Mouse (Mus musculus): ENCODE data around the gene Ccdc85b. TPM values are rescaled to one million over a fixed set of nuclear protein-coding genes. Genes with fewer than 3 reads are reported as not detected.
"Not testable (repeated sequence)": the region's sequence is repeated elsewhere in the genome, so short reads cannot be mapped to it uniquely, and the experiment has no call there.

The Ccdc85b gene
- total and polyA plus RNA-seq, 3 experiments, result 3.0 to 13.1 (median 3.3) TPM

- H3K4me1 ChIP-seq (ENCODE audit: insufficient read depth, low read depth, low read length), result peaks cover 52% of the 10 kb centered on the region
- H3K4me3 ChIP-seq (ENCODE audit: low read depth, low read length), result no peak overlapping the region
- TF ChIP-seq CTCF (IDR thresholded peaks at IDR 0.05; ENCODE audit: low read depth, low read length), result no peak
- no peak for TF ChIP-seq POLR2AphosphoS5 (IDR thresholded peaks at IDR 0.05; ENCODE audit: insufficient replicate concordance, low read depth, low read length)
- TF ChIP-seq TAL1 (conservative IDR thresholded peaks at IDR 0.05; ENCODE audit: low read depth, low read length), result no peak
- TF ChIP-seq GATA2 (IDR thresholded peaks at IDR 0.05; ENCODE audit: borderline replicate concordance, low read depth, low read length), result no peak
- no peak for TF ChIP-seq GATA1 (IDR thresholded peaks at IDR 0.05; ENCODE audit: borderline replicate concordance, low read length)
- peaks cover 56% of the 10 kb centered on the region for H3K36me3 ChIP-seq (replicated peaks)
- no peaks in the 10 kb centered on the region for H3K9me3 ChIP-seq (replicated peaks)
- no peaks in the 10 kb centered on the region for H3K27me3 ChIP-seq (ENCODE audit: insufficient read depth, low read length)
- DNase-seq (ENCODE audit: low spot score) (no peak), ATAC-seq (ENCODE audit: extremely low read depth, insufficient number of reproducible peaks, low FRiP score, poor library complexity, severe bottlenecking) (no peak)
These were observed 34.9 kb upstream of the Ccdc85b start for GRCm38 (mm10) chr19:5492641-5493040.

GRCm38 (mm10) chr19:5490898-5491708 is 33.4 kb upstream of the Ccdc85b start:
- H3K36me3 ChIP-seq (replicated peaks), result peaks cover 52% of the 10 kb centered on the region
- peak; percentile 37; the same call in 1 of the 2 replicates for ATAC-seq (ENCODE audit: extremely low read depth, insufficient number of reproducible peaks, low FRiP score, poor library complexity, severe bottlenecking)
- H3K4me3 ChIP-seq (ENCODE audit: low read depth, low read length), result peak overlapping the region; percentile 98
- no peaks in the 10 kb centered on the region for H3K27me3 ChIP-seq (ENCODE audit: insufficient read depth, low read length)
- peak; percentile 75 for DNase-seq (ENCODE audit: low spot score)
- H3K9me3 ChIP-seq (replicated peaks), result no peaks in the 10 kb centered on the region
- TF ChIP-seq TAL1 (conservative IDR thresholded peaks at IDR 0.05; ENCODE audit: low read depth, low read length), result no peak
- TF ChIP-seq CTCF (IDR thresholded peaks at IDR 0.05; ENCODE audit: low read depth, low read length), result no peak
- no peak for TF ChIP-seq GATA2 (IDR thresholded peaks at IDR 0.05; ENCODE audit: borderline replicate concordance, low read depth, low read length)
- peak; percentile 66; the same call in 1 of the 2 replicates for TF ChIP-seq POLR2AphosphoS5 (IDR thresholded peaks at IDR 0.05; ENCODE audit: insufficient replicate concordance, low read depth, low read length)
- TF ChIP-seq GATA1 (IDR thresholded peaks at IDR 0.05; ENCODE audit: borderline replicate concordance, low read length), result no peak
- H3K4me1 ChIP-seq (ENCODE audit: insufficient read depth, low read depth, low read length), result peaks cover 57% of the 10 kb centered on the region

- peak; percentile 41; the same call in 1 of the 2 replicates for ATAC-seq (ENCODE audit: extremely low read depth, insufficient number of reproducible peaks, low FRiP score, poor library complexity, severe bottlenecking)
- peaks cover 52% of the 10 kb centered on the region for H3K36me3 ChIP-seq (replicated peaks)
- peak; percentile 82 for DNase-seq (ENCODE audit: low spot score)
- peak; percentile 28; the same call in 1 of the 2 replicates for TF ChIP-seq POLR2AphosphoS5 (IDR thresholded peaks at IDR 0.05; ENCODE audit: insufficient replicate concordance, low read depth, low read length)
- TF ChIP-seq CTCF (IDR thresholded peaks at IDR 0.05; ENCODE audit: low read depth, low read length), result no peak
- no peaks in the 10 kb centered on the region for H3K9me3 ChIP-seq (replicated peaks)
- H3K4me1 ChIP-seq (ENCODE audit: insufficient read depth, low read depth, low read length), result peaks cover 57% of the 10 kb centered on the region
- no peaks in the 10 kb centered on the region for H3K27me3 ChIP-seq (ENCODE audit: insufficient read depth, low read length)
- peak within 1 kb of the TSS; percentile 98 for H3K4me3 ChIP-seq (ENCODE audit: low read depth, low read length)
These were observed 32.7 kb upstream of the Ccdc85b start, which contains the start of gene Cfl1 for GRCm38 (mm10) chr19:5490313-5490897. TSS of gene Cfl1 (plus strand) at chr19:5490455.

DNA sequence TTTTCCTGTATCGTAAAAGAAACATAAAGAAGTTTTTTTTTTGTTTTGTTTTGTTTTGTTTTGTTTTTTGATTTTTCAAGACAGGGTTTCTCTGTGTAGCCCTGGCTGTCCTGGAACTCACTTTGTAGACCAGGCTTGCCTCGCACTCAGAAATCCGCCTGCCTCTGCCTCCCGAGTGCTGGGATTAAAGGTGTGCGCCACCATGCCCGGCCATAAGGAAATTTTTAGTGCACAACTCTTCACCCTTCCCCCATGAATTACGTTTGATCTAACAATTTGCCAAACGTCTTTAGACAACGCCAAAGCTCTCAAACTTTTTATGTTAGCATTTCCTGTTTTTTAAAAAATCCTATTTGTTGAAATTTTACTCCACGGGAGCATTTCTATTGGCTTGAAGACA is 32.0 kb upstream of the Ccdc85b start:
- not testable (repeated sequence) for H3K9me3 ChIP-seq (replicated peaks); ATAC-seq (ENCODE audit: extremely low read depth, insufficient number of reproducible peaks, low FRiP score, poor library complexity, severe bottlenecking); H3K27me3 ChIP-seq (ENCODE audit: insufficient read depth, low read length); DNase-seq (ENCODE audit: low spot score)
- Histone ChIP-seq H3K4me1 (ENCODE audit: insufficient read depth, low read depth, low read length) (peaks cover 55% of the 10 kb centered on the region), H3K4me3 (ENCODE audit: low read depth, low read length) (peak overlapping the region; percentile 45; the same call in 1 of the 2 replicates), H3K36me3 (replicated peaks) (peaks cover 52% of the 10 kb centered on the region)

- Histone ChIP-seq H3K27me3 (ENCODE audit: insufficient read depth, low read length) (no peaks in the 10 kb centered on the region), H3K4me3 (ENCODE audit: low read depth, low read length) (peak overlapping the region; percentile 77), H3K9me3 (replicated peaks) (no peaks in the 10 kb centered on the region), H3K4me1 (ENCODE audit: insufficient read depth, low read depth, low read length) (peaks cover 55% of the 10 kb centered on the region), H3K36me3 (replicated peaks) (peaks cover 52% of the 10 kb centered on the region)
- peak; percentile 87 for DNase-seq (ENCODE audit: low spot score)
- ATAC-seq (ENCODE audit: extremely low read depth, insufficient number of reproducible peaks, low FRiP score, poor library complexity, severe bottlenecking), result peak; percentile 79
- no peak for TF ChIP-seq TAL1 (conservative IDR thresholded peaks at IDR 0.05; ENCODE audit: low read depth, low read length)
- no peak for TF ChIP-seq GATA2 (IDR thresholded peaks at IDR 0.05; ENCODE audit: borderline replicate concordance, low read depth, low read length)
- TF ChIP-seq POLR2AphosphoS5 (IDR thresholded peaks at IDR 0.05; ENCODE audit: insufficient replicate concordance, low read depth, low read length), result no peak
- TF ChIP-seq GATA1 (IDR thresholded peaks at IDR 0.05; ENCODE audit: borderline replicate concordance, low read length), result no peak
- TF ChIP-seq CTCF (IDR thresholded peaks at IDR 0.05; ENCODE audit: low read depth, low read length), result no peak
These were observed 31.3 kb upstream of the Ccdc85b start for GRCm38 (mm10) chr19:5488878-5489571.

Measured in G1E (cell line).